Mouse (Mus musculus): Measurements from ENCODE around the gene Otol1.

Gene Otol1

GRCm38 (mm10) chr3:70007313-70007712 is at the start of gene Otol1:
Gene Otol1, plus strand, starts transcription at chr3:70007613.
- no peak for DNase-seq

DNA sequence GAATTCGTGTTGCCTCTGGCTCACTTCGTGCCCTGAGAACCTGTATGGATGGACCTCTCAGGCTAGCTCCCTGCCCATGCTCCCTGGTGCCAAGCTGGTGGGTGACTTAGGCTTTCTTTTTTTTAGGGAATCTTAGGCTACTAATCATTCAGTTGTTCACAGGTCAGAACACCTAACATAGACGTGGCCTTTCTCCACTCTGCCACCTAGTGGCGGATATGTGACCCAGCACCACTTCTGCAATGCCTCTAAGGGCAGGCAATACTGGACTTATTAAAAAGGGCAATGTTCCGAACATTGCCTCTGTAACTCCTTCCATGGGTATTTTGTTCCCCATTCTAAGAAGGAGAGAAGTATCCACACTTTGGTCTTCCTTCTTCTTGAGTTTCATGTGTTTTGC is 45.2 kb upstream of the Otol1 start:
- DNase-seq: peak; percentile 28 to 41

- DNase-seq: no peak
These were observed 35.8 kb upstream of the Otol1 start for GRCm38 (mm10) chr3:69971482-69972097.

DNA sequence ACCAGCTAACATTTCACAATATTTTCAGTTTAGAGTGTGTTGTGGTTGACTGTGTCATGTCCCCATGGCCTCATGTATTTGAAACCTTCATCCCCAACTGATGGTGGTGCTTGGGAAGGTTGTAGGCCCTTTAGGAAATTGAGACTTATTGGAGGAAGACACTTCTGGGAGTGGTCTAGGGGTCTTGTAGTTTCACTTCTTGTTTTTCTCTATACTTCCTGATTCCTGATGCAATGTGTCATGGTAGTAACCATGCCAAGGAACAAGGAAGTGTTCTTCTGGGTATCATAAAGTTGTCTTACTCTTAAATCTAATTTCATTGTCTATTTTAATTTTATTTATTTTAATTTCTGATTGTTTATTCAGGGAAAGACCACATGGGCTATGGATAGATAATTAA is 29.3 kb upstream of the Otol1 start:
- no peak for DNase-seq

DNA sequence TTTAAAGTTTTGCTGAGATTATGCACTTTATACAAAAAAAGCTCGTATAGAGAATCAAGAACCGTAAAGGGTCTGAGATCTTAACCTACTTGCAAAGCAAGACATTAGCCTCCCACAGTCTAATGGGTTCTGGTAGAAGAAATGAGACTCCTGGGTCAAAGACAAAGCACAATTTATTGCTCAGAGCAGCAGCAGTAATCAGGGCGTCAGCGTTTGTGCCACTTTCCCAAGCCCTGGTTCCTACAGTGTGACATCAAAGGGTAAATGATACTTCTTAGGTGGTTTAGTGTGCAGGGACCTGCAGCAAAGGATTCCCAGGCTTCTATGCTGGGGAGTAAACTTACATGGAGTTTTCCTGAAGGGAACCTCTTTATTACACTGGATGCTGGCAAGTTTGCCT is 13.6 kb upstream of the Otol1 start:
- no peak for DNase-seq

DNA sequence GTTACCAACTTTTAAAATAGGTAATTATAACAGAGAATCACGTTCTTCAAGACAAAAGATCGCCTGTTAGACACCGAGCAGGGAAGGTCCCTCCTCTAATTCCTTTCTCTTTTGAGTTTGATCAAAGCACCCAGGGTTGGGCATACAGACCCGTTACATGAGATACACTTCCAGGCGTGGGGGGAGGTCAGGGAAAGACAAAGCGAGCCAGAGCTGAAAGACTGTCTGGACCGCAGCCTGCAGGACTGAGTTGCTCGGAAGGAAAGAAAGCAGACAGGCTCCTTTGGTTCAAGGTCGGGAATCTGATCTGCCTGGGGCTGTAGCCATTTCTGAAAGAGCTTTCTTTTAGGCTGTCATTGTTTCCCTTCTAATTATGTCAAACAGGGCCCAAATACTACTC is 5.9 kb upstream of the Otol1 start:
- no peak for DNase-seq

- no peak for DNase-seq
These were observed 4.2 kb upstream of the Otol1 start for GRCm38 (mm10) chr3:70003126-70003764.

- peak in 1 of 2 experiments; percentile 11 for DNase-seq
These were observed 3.5 kb upstream of the Otol1 start for GRCm38 (mm10) chr3:70003955-70004354.

DNA sequence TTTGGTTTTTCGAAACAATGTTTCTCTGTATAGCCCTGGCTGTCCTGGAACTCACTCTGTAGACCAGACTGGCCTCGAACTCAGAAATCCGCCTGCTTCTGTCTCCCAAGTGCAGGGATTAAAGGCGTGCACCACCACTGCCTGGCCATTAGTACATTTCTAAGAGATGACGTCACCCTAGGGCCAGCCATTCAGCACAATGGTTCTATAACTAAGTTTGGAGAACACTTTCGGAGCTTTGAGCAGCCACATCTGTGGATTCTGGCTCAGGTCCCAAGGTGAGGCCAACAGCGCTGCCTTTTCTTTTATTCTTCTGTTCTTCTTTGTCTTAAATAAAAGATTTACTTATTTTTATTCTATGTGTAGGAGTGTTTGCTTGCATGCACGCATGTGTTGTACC is 3.0 kb upstream of the Otol1 start:
- no peak for DNase-seq

- DNase-seq: no peak
These were observed 5.2 kb downstream of the Otol1 start for GRCm38 (mm10) chr3:70012641-70013040.

GRCm38 (mm10) chr3:70026605-70027004 is 19.2 kb downstream of the Otol1 start:
- DNase-seq: no peak

DNA sequence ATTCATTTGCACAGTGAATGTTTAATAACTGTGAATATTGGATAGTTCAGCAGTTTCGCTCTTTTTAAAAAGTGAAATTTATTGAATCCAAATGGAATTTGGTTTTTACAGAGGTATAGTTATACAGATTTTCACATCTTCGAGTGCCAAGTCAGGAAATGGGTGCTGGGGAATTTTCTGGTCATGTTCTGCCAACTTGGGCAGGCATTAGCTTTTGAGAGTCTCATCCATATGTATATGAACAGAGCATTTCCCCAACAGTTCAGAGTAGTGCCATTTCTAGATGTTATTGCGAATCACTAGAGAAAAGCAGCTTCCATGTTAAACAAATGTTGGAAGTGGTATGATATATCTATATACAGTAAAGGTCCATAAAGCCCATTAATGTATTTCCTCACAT is 21.8 kb downstream of the Otol1 start:
- no peak for DNase-seq

DNA sequence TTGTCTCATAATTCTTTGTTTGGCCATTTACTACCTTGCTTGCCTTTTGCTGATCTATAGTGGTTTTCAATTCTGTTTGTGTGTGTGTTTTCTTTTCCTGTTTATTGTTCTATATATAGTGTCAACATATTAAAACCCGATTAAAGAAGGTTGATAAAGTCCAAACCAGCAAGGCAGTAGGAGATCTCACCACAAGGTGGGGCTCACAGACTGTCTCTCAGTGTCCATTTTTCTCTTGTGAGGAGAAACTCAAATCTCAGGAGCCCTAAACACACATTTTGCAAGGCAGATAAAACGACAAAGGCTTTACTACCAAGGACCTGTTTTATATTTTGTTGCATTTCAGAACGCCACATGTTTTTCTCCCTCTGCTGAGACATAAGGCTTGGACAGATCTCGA is 28.2 kb downstream of the Otol1 start:
- DNase-seq: peak in 1 of 2 experiments; percentile 15

All from kidney, postnatal 25 days (tissue).